Mouse (Mus musculus) myocyte (in vitro differentiated cells): Measurements from ENCODE around the gene Lyrm1. TPM values are rescaled to one million over a fixed set of nuclear protein-coding genes. Genes with fewer than 3 reads are reported as not detected.

Experiments used
- H3K27me3 ChIP-seq: one replicate; pipeline ENCODE4 v1.6.1; 2011; ENCODE audit not compliant: control insufficient read depth, insufficient read depth, insufficient read length
- H3K36me3 ChIP-seq: one replicate; pipeline ENCODE4 v1.6.1; 2011; ENCODE audit not compliant: control insufficient read depth, insufficient read depth
- H3K4me2 ChIP-seq: one replicate; pipeline ENCODE4 v1.6.1; 2011; ENCODE audit warnings: low read depth, control low read depth
- H3K4me3 ChIP-seq: one replicate; pipeline ENCODE4 v1.5.1; 2011; ENCODE audit warnings: mild to moderate bottlenecking, control low read depth, moderate library complexity
- H3K79me2 ChIP-seq: one replicate; pipeline ENCODE4 v1.6.1; 2011; ENCODE audit not compliant: control insufficient read depth, insufficient read depth
- H3ac ChIP-seq: one replicate; pipeline ENCODE4 v1.6.1; 2011; ENCODE audit not compliant: control insufficient read depth, insufficient read length
- CEBPB ChIP-seq: IDR thresholded peaks from 2 replicates; pipeline ENCODE4 v1.6.1; 2011; ENCODE audit warnings: mild to moderate bottlenecking, moderate library complexity; ENCODE audit not compliant: poor library complexity, insufficient read depth, severe bottlenecking
- E2F4 ChIP-seq: IDR thresholded peaks from one replicate; pipeline ENCODE4 v1.6.1; 2011; ENCODE audit warnings: mild to moderate bottlenecking, control low read depth, moderate library complexity; ENCODE audit not compliant: insufficient read depth
- MAX ChIP-seq: IDR thresholded peaks from one replicate; pipeline ENCODE4 v1.6.1; 2011; ENCODE audit warnings: low read depth, mild to moderate bottlenecking, control low read depth
- MYOD1 ChIP-seq, 3 experiments: IDR thresholded peaks; one replicate each; pipeline ENCODE4 v1.6.1; 2011; ENCODE audit warnings: control low read depth in 2 of 3, low read depth in 2 of 3, mild to moderate bottlenecking in 2 of 3, moderate library complexity in 1 of 3; ENCODE audit not compliant: insufficient read length in 2 of 3, control insufficient read depth in 1 of 3
- MYOG ChIP-seq, 3 experiments: IDR thresholded peaks; one replicate each; pipeline ENCODE4 v1.6.1; 2011; ENCODE audit warnings: control low read depth in 2 of 3, low read depth in 2 of 3, mild to moderate bottlenecking in 2 of 3; ENCODE audit not compliant: insufficient read length in 2 of 3, control insufficient read depth in 1 of 3, insufficient read depth in 1 of 3
- POLR2A ChIP-seq: IDR thresholded peaks from one replicate; pipeline ENCODE4 v1.6.1; 2011; ENCODE audit warnings: low read depth, mild to moderate bottlenecking, control low read depth, moderate library complexity; ENCODE audit not compliant: insufficient read length
- POLR2AphosphoS2 ChIP-seq: IDR thresholded peaks from one replicate; pipeline ENCODE4 v1.6.1; 2011; ENCODE audit warnings: low read depth, control low read depth; ENCODE audit not compliant: insufficient read length
- REST ChIP-seq: IDR thresholded peaks from one replicate; pipeline ENCODE4 v1.6.1; 2011; ENCODE audit warnings: mild to moderate bottlenecking, control low read depth, moderate library complexity; ENCODE audit not compliant: insufficient read depth, insufficient read length
- SRF ChIP-seq: IDR thresholded peaks from one replicate; pipeline ENCODE4 v1.6.1; 2011; ENCODE audit warnings: low read depth; ENCODE audit not compliant: control insufficient read depth, insufficient read length
- TCF12 ChIP-seq: IDR thresholded peaks from one replicate; pipeline ENCODE4 v1.6.1; 2011; ENCODE audit warnings: mild to moderate bottlenecking, control low read depth; ENCODE audit not compliant: poor library complexity, insufficient read depth, severe bottlenecking
- TCF3 ChIP-seq: IDR thresholded peaks from one replicate; pipeline ENCODE4 v1.6.1; 2011; ENCODE audit warnings: low read depth, control low read depth; ENCODE audit not compliant: insufficient read length
- USF1 ChIP-seq: IDR thresholded peaks from one replicate; pipeline ENCODE4 v1.6.1; 2011; ENCODE audit warnings: low read depth, mild to moderate bottlenecking, control low read depth, moderate library complexity
- polyA plus RNA-seq: library from polyadenylated mRNA; unstranded; fragments of >200 nt; fragmentation: generic; extraction: Trizol; gene quantifications from one replicate; pipeline ENCODE4 v1.2.1, GENCODE M21; 2012; ENCODE audit warnings: missing spikeins

Gene Lyrm1
- polyA plus RNA-seq, 1 experiment, result 5.2 TPM

DNA sequence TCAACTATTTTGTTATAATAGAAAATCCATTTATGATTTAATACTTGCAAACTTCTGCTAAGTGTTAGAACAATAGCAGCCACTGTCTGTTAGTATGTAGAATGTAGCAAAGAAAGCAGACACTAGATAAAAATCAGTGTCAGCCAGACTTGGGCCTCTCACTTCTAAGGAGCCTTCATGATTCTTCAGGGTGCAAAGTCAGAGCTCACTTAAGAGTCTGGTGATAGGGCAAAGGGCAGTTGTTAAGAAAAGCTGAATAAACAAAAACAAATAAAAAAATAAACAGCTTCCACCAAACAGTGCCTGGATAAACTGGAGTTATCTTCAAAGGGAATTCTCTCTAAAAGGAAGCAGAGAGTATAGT lies 34.7 kb upstream of the Lyrm1 start:
- H3K4me2 ChIP-seq, result peak overlapping the region; percentile 82
- peaks cover 20% of the 10 kb centered on the region for H3K79me2 ChIP-seq
- H3K4me3 ChIP-seq, result no peak overlapping the region
- H3ac ChIP-seq, result no peak overlapping the region
- no peaks in the 10 kb centered on the region for H3K36me3 ChIP-seq
- H3K27me3 ChIP-seq, result no peaks in the 10 kb centered on the region
- TF ChIP-seq TCF3 (no peak), MAX (no peak)

GRCm38 (mm10) chr7:119861335-119862091 lies 34.1 kb upstream of the Lyrm1 start:
- Histone ChIP-seq H3K27me3 (no peaks in the 10 kb centered on the region), H3ac (no peak overlapping the region), H3K4me3 (no peak overlapping the region), H3K79me2 (peaks cover 20% of the 10 kb centered on the region), H3K4me2 (peak overlapping the region; percentile 82), H3K36me3 (no peaks in the 10 kb centered on the region)
- TF ChIP-seq MYOD1 (IDR thresholded peaks at IDR 0.05; ENCODE audit: control insufficient read depth in 1 of 3, insufficient read length in 2 of 3, low read depth in 2 of 3), result peak in 1 of 3 experiments; percentile 35
- no peak for TF ChIP-seq POLR2A

DNA sequence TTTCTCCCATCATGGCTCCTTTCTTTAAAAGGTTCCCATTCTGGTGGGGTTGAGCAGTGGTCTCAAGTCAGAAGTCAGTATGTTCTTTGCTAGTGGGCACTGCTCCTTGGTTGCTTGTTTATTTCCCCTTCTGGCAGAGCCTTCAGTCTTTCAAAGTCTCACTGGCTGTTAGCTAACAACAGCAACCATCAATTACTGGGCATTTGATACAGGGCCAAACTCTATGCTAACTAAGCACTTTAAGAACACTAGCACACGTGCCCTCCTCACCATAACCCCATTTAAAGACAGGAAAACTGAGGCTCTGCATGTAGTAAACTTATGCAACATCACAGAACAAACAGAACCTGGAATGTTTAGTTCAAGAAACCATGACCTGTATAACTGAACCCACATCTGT lies 33.5 kb upstream of the Lyrm1 start:
- Histone ChIP-seq H3K79me2 (peaks cover 26% of the 10 kb centered on the region), H3ac (no peak overlapping the region), H3K4me3 (no peak overlapping the region), H3K4me2 (peak overlapping the region; percentile 82), H3K27me3 (no peaks in the 10 kb centered on the region), H3K36me3 (no peaks in the 10 kb centered on the region)
- no peak for TF ChIP-seq POLR2AphosphoS2
- TF ChIP-seq E2F4, result no peak
- TF ChIP-seq POLR2A, result no peak
- TF ChIP-seq REST, result no peak
- no peak for TF ChIP-seq SRF

- no peak overlapping the region for H3K4me3 ChIP-seq
- H3K36me3 ChIP-seq, result no peaks in the 10 kb centered on the region
- no peak overlapping the region for H3K4me2 ChIP-seq
- no peaks in the 10 kb centered on the region for H3K27me3 ChIP-seq
- no peak overlapping the region for H3ac ChIP-seq
- TF ChIP-seq POLR2AphosphoS2, result no peak
- TF ChIP-seq TCF3, result no peak
- TF ChIP-seq MYOD1 (IDR thresholded peaks at IDR 0.05; ENCODE audit: control insufficient read depth in 1 of 3, insufficient read length in 2 of 3, low read depth in 2 of 3), result no peak
- TF ChIP-seq REST, result no peak
- no peak for TF ChIP-seq POLR2A
- no peak for TF ChIP-seq MAX
- no peak for TF ChIP-seq E2F4
- no peak for TF ChIP-seq MYOG (IDR thresholded peaks at IDR 0.05; ENCODE audit: control insufficient read depth in 1 of 3, insufficient read depth in 1 of 3, insufficient read length in 2 of 3, low read depth in 2 of 3)
- TF ChIP-seq TCF12, result no peak
- no peak for TF ChIP-seq SRF
- TF ChIP-seq USF1, result no peak
- TF ChIP-seq CEBPB, result no peak
- peaks cover 29% of the 10 kb centered on the region for H3K79me2 ChIP-seq
Measured at GRCm38 (mm10) chr7:119864500-119864899, 31.2 kb upstream of the Lyrm1 start.

GRCm38 (mm10) chr7:119866136-119866535 lies 29.5 kb upstream of the Lyrm1 start:
- H3K36me3 ChIP-seq, result no peaks in the 10 kb centered on the region
- no peak overlapping the region for H3K4me2 ChIP-seq
- H3ac ChIP-seq, result no peak overlapping the region
- H3K79me2 ChIP-seq, result peaks cover 34% of the 10 kb centered on the region
- H3K4me3 ChIP-seq, result no peak overlapping the region
- TF ChIP-seq MAX (no peak), TCF3 (no peak), TCF12 (no peak), CEBPB (no peak)
- no peaks in the 10 kb centered on the region for H3K27me3 ChIP-seq

DNA sequence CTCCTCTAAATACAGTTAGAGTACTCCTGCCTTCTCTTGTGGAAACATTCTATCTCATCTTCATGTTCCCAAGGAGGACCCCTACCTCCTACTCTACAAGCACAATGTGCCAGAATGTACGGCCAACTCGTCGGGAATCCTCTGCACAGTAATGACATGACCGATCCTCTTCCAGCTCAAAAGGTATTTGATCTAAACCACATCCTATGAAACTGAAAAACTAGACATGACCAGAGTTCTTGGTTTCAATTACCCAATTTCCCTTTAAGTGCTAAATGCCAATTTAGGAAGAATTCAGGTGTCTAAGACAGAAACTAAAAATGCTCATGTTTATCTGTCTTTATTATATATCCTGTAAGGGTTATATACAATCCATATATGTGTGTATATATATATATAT lies 23.5 kb upstream of the Lyrm1 start:
- H3K4me2 ChIP-seq, result no peak overlapping the region
- no peak overlapping the region for H3K4me3 ChIP-seq
- no peak for TF ChIP-seq MYOG (IDR thresholded peaks at IDR 0.05; ENCODE audit: control insufficient read depth in 1 of 3, insufficient read depth in 1 of 3, insufficient read length in 2 of 3, low read depth in 2 of 3)
- TF ChIP-seq E2F4, result no peak
- TF ChIP-seq MAX, result no peak
- no peak for TF ChIP-seq POLR2A
- peaks cover 5% of the 10 kb centered on the region for H3K36me3 ChIP-seq
- H3K79me2 ChIP-seq, result peaks cover 56% of the 10 kb centered on the region
- no peak overlapping the region for H3ac ChIP-seq
- no peaks in the 10 kb centered on the region for H3K27me3 ChIP-seq
